Mouse (Mus musculus): ENCODE results near the gene 2310022B05Rik. TPM values are rescaled to one million over a fixed set of nuclear protein-coding genes. Genes with fewer than 3 reads are reported as not detected.

2310022B05Rik gene
- polyA plus RNA-seq, 1 experiment: 31.6 TPM

- Histone ChIP-seq H3K36me3 (ENCODE audit: control insufficient read depth, insufficient read depth, low read length) (peaks cover 9% of the 10 kb centered on the region), H3K4me1 (ENCODE audit: control insufficient read depth, insufficient read depth, insufficient read length) (no peaks in the 10 kb centered on the region), H3K4me3 (ENCODE audit: extremely low read depth, insufficient read depth, insufficient read length) (no peak overlapping the region), H3K27ac (ENCODE audit: insufficient read depth, low read length) (no peak overlapping the region), H3K27me3 (ENCODE audit: control insufficient read depth, insufficient read depth, low read length) (no peaks in the 10 kb centered on the region)
- TF ChIP-seq POLR2A (IDR thresholded peaks at IDR 0.05; ENCODE audit: low read depth, low read length) (no peak), CTCF (IDR thresholded peaks at IDR 0.05; ENCODE audit: extremely low read depth, insufficient read depth, insufficient read length, insufficient replicate concordance) (no peak)
- WGBS: 86% methylated on average over 13 of the region's 13 CpGs
- no peak for DNase-seq (ENCODE audit: low read depth in 1 of 2, low spot score in 2 of 2)
These were observed 28.5 kb downstream of the 2310022B05Rik start for GRCm38 (mm10) chr8:124634411-124635246.

DNA sequence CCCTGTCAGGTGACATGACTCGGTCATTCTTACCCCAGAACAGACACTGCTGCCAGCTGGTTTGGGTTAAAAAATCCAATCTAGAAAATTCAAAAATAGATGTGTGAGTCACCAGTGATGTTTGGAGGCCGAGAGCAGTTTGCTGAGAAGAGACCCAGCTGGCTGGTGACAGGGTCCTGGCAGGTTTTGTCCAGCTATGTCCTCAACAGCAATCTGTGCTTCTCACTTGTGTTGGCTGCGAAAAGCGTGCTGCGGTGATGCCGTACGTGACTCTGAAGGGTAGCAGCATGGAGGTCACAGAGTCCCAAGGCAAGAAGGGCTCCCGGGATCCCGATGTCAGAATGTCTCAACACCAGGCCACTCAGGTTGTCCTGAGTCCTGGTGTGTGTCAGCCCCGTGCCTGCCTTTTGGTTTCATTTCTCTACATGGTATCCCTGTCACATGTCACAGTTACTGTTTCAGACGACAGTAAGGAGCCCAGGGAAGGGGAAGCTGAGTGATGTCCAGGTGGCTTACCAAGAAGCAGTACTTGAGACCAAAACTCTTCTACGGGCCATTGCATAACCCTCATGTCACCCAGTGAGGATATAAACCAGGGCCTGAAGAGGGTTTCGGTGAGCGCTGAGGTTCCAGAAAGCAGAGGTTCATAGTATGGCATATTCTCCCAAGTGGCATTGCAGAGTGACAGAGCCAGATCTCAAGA lies 30.0 kb downstream of the 2310022B05Rik start:
- DNase-seq (ENCODE audit: low read depth in 1 of 2, low spot score in 2 of 2): no peak
- peak overlapping the region; percentile 41 for H3K27ac ChIP-seq (ENCODE audit: insufficient read depth, low read length)
- H3K4me3 ChIP-seq (ENCODE audit: extremely low read depth, insufficient read depth, insufficient read length): no peak overlapping the region

DNA sequence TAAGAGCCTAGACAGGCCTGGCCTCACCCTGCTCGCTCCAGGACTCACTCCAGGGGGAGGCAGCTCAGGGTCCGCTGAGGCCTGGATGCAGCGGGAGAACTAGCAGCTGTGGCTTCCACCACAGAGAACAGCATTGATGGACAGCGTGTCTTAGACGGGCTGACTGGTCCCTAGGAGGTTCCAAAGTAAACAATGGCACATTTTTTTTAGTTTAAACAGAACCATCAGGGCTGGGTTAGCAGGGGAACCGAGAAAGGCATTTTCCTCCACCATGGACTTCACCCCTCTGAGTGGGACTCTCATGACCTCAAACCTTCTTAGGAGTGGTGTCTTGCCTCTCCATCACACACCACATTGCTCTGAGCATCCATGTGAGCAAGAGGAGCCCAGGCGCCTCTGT lies 31.2 kb downstream of the 2310022B05Rik start:
- 77% methylated on average over 7 of the region's 7 CpGs for WGBS
- Histone ChIP-seq H3K27me3 (ENCODE audit: control insufficient read depth, insufficient read depth, low read length) (no peaks in the 10 kb centered on the region), H3K36me3 (ENCODE audit: control insufficient read depth, insufficient read depth, low read length) (peaks cover 2% of the 10 kb centered on the region; the same call in 1 of the 2 replicates), H3K4me3 (ENCODE audit: extremely low read depth, insufficient read depth, insufficient read length) (no peak overlapping the region), H3K27ac (ENCODE audit: insufficient read depth, low read length) (no peak overlapping the region; the same call in 1 of the 2 replicates), H3K4me1 (ENCODE audit: control insufficient read depth, insufficient read depth, insufficient read length) (no peaks in the 10 kb centered on the region)
- DNase-seq (ENCODE audit: low read depth in 1 of 2, low spot score in 2 of 2): no peak
- no peak for TF ChIP-seq CTCF (IDR thresholded peaks at IDR 0.05; ENCODE audit: extremely low read depth, insufficient read depth, insufficient read length, insufficient replicate concordance)

More for the DNA sequence above, 30.0 kb downstream of the 2310022B05Rik start:
- H3K27me3 ChIP-seq (ENCODE audit: control insufficient read depth, insufficient read depth, low read length): no peaks in the 10 kb centered on the region
- 74% methylated on average over 14 of the region's 14 CpGs for WGBS
- H3K4me1 ChIP-seq (ENCODE audit: control insufficient read depth, insufficient read depth, insufficient read length): no peaks in the 10 kb centered on the region
- TF ChIP-seq POLR2A (IDR thresholded peaks at IDR 0.05; ENCODE audit: low read depth, low read length) (no peak), CTCF (IDR thresholded peaks at IDR 0.05; ENCODE audit: extremely low read depth, insufficient read depth, insufficient read length, insufficient replicate concordance) (no peak)
- peaks cover 4% of the 10 kb centered on the region; the same call in 1 of the 2 replicates for H3K36me3 ChIP-seq (ENCODE audit: control insufficient read depth, insufficient read depth, low read length)

DNA sequence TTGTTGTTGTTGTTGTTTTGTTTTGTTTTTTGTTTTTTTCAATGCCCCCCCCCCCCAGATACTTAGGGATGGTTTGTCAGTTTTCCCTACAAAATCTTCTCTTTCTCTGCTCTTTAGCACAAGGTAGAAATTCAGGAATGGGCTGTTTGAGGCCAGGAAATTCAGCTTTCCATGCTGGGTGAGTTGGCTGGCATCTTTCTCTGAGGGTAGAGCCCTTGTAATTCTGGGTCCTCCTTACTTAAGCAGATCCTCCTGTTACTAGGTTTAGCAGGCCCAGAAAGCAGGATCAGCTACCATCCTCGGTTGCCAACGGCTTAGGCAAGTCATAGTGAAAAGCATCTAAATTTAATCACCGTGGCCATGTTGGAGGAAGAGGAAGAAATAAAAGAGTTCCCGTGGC lies 32.3 kb downstream of the 2310022B05Rik start:
- Histone ChIP-seq H3K4me3 (ENCODE audit: extremely low read depth, insufficient read depth, insufficient read length) (no peak overlapping the region), H3K36me3 (ENCODE audit: control insufficient read depth, insufficient read depth, low read length) (no peaks in the 10 kb centered on the region), H3K27me3 (ENCODE audit: control insufficient read depth, insufficient read depth, low read length) (no peaks in the 10 kb centered on the region), H3K4me1 (ENCODE audit: control insufficient read depth, insufficient read depth, insufficient read length) (no peaks in the 10 kb centered on the region), H3K27ac (ENCODE audit: insufficient read depth, low read length) (no peak overlapping the region)
- WGBS: 35% methylated on average over 4 of the region's 4 CpGs
- TF ChIP-seq CTCF (IDR thresholded peaks at IDR 0.05; ENCODE audit: extremely low read depth, insufficient read depth, insufficient read length, insufficient replicate concordance) (no peak), POLR2A (IDR thresholded peaks at IDR 0.05; ENCODE audit: low read depth, low read length) (no peak)
- DNase-seq (ENCODE audit: low read depth in 1 of 2, low spot score in 2 of 2): no peak

GRCm38 (mm10) chr8:124630489-124630888 lies 32.7 kb downstream of the 2310022B05Rik start:
- 85% methylated on average over 6 of the region's 6 CpGs for WGBS
- TF ChIP-seq POLR2A (IDR thresholded peaks at IDR 0.05; ENCODE audit: low read depth, low read length): no peak
- no peak for TF ChIP-seq CTCF (IDR thresholded peaks at IDR 0.05; ENCODE audit: extremely low read depth, insufficient read depth, insufficient read length, insufficient replicate concordance)
- H3K27me3 ChIP-seq (ENCODE audit: control insufficient read depth, insufficient read depth, low read length): no peaks in the 10 kb centered on the region
- H3K27ac ChIP-seq (ENCODE audit: insufficient read depth, low read length): no peak overlapping the region
- no peaks in the 10 kb centered on the region for H3K36me3 ChIP-seq (ENCODE audit: control insufficient read depth, insufficient read depth, low read length)
- no peak overlapping the region for H3K4me3 ChIP-seq (ENCODE audit: extremely low read depth, insufficient read depth, insufficient read length)
- no peaks in the 10 kb centered on the region for H3K4me1 ChIP-seq (ENCODE audit: control insufficient read depth, insufficient read depth, insufficient read length)
- DNase-seq (ENCODE audit: low read depth in 1 of 2, low spot score in 2 of 2): no peak

- H3K4me1 ChIP-seq (ENCODE audit: control insufficient read depth, insufficient read depth, insufficient read length): no peaks in the 10 kb centered on the region
- WGBS: 93% methylated on average over 9 of the region's 9 CpGs
- no peak overlapping the region for H3K27ac ChIP-seq (ENCODE audit: insufficient read depth, low read length)
- DNase-seq (ENCODE audit: low read depth in 1 of 2, low spot score in 2 of 2): no peak
- H3K27me3 ChIP-seq (ENCODE audit: control insufficient read depth, insufficient read depth, low read length): no peaks in the 10 kb centered on the region
- H3K36me3 ChIP-seq (ENCODE audit: control insufficient read depth, insufficient read depth, low read length): no peaks in the 10 kb centered on the region
- no peak overlapping the region for H3K4me3 ChIP-seq (ENCODE audit: extremely low read depth, insufficient read depth, insufficient read length)
- TF ChIP-seq CTCF (IDR thresholded peaks at IDR 0.05; ENCODE audit: extremely low read depth, insufficient read depth, insufficient read length, insufficient replicate concordance) (no peak), POLR2A (IDR thresholded peaks at IDR 0.05; ENCODE audit: low read depth, low read length) (no peak)
These were observed 36.9 kb downstream of the 2310022B05Rik start for GRCm38 (mm10) chr8:124626251-124626650.

Data from spleen, adult 2 months (tissue).